Mouse (Mus musculus): ENCODE results near the gene 1700122O11Rik.
A peak's percentile ranks its signal among the peaks of the same experiment; 100 is the strongest.

1700122O11Rik gene

DNA sequence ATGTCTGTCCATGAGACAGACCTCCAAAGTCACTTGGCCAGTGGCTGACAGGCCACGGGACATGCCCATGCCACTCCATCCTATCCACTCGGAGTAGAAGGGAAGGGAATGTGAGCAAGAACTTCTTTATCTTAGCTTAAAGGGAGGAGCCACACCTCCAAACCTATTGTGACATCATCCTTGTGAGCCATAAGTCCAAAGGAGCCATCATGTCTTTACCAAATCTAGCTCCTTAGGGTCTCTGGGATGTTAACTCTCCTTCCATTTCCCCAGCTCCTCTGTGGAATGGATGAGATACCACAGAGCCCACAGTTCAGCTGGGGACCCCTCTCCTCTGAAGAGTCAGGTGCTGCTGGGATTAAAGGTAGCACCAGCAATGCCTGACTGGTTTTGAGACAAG lies at the start of gene 1700122O11Rik:
Gene 1700122O11Rik (minus strand): TSS at position 101 of the 400 bp plus-strand sequence.
- DNase-seq (ENCODE audit: extremely low spot score, low spot score), result no peak

DNA sequence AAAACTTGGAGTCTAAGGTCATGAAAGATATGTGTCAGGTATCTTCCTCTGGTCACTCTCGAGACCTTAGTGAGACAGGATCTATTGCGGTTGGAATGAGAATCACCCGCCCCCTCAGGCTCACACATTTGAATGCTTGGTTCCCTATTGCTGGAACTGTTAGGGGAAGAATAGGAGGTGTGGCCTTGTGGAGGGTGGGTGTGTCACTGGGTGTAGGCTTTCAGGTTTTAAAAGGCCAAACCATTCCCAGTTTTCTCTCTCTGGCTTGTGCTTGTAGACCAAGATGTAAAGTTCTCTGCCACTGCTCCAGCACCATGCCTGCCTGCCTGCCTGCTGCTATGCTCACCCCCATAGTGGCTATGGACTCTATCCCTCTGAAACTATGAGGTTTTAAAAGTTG lies 42.5 kb upstream of the 1700122O11Rik start:
- no peak for DNase-seq (ENCODE audit: extremely low spot score, low spot score)

DNA sequence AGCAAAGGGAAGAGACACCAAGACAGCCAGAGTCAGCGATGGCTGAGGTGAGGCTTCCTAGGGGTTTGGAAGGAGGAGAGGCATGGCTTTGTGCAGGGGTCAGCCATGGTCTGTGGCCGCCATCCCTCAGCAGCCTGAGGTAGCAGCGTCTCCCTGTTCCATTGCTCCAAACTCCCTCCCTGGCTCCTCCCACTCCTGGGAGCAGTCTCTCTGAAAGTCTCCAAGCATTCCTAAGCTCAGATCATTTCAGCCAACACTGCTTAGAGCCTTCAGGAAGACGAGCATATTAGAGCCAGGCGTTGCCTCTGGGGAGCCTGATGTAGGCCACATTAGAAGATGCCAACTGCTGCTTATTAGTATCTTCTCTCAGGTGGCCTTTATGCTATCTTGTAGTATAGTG lies 29.6 kb upstream of the 1700122O11Rik start:
- DNase-seq (ENCODE audit: extremely low spot score, low spot score), result no peak

DNA sequence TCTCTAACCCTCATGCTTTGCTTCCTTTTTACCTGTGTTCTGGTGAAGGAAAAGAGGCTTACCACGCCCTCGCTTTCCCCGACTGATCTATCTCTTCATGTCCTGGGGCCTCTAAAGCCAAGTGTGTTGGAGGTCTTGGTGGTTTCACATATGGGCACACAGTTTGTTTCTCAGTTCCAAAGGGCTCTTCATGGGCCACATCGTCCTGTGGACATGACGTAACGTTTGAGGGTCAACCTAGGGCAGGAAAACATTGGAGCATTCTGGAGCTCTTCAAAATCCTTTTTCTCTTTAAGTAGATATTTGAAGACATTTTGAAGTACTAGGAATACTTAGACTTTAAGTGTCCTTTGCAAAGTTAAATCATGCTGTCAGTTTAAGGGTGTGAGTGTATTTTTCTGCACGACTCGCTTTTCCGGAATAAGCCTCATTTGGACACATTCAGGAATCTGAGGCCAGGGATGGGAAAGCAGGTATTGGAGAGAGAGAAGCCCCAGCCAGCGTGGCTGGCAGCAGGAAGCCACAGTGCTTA lies 29.1 kb upstream of the 1700122O11Rik start:
- DNase-seq (ENCODE audit: extremely low spot score, low spot score), result no peak

DNA sequence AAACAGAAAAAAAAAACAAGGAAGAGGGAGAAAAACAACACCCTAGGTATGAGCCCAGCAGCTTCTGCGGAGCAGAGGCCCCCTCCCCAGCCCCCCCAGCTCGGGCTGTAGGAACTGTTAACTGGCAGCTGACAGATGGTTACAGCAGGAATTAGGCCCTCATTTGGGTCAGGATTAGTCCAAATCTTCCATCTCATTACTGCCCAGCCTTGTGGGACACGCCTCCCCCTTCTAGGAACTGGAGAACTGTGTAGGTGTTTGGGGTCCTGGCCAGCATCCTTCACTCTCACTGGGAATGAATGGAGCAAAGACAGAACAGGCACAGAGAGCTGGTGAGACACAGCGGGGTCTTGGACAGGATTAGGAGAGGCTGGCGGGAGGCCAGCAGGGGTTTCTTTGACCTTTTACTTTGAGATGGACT lies 27.0 kb upstream of the 1700122O11Rik start:
- no peak for DNase-seq (ENCODE audit: extremely low spot score, low spot score)

DNA sequence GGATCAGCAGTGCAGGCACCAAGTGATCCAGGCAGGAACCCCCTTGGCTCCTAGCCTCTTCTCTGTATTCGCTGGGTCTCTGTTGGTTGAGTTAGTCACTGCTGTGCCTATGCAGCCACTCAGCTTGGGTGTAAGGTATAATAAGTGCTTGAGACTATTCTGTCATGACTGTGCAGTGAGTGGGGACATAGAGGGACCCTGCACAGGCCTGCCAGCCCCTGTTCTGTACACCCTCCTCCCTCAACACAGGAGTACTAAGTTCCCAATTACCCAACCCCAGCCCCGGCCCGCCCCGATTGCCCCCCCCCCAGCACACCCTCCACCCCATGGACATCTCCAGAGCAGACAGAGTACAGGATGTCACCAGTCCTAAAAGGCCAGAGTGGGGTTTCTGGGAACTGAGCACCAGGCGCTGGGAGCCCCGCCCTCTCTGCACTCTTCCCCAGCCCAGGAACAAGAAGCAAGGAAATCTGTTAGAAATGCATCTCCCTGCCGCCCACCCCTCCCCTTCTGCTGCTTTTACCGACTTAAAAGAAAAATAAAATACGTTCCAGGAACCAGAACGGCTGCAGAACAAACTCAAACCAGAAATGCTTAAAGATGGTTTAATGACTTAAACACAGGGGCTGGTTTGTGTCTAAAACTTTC lies 26.2 kb upstream of the 1700122O11Rik start:
- DNase-seq (ENCODE audit: extremely low spot score, low spot score), result no peak

DNA sequence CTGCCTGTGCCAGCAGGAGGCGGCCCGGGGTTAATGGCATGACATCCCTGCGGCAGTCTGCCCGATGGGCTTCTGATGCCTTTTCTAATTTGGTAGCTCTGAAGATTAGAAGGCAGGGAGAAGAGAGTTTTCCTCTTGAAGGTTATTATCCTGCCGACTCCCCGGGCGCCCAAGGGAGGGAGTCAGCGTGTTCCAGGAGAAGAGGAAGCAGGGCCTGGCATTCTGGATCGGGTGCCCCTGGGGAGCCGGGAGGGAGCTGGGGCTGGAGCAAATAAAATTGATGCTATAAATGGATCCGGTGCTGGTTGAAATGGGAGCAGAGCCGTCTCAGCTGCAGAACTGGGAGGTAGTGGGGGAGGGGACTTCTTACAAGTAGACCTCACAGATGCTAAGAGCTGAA lies 19.3 kb upstream of the 1700122O11Rik start:
- DNase-seq (ENCODE audit: extremely low spot score, low spot score), result no peak

DNA sequence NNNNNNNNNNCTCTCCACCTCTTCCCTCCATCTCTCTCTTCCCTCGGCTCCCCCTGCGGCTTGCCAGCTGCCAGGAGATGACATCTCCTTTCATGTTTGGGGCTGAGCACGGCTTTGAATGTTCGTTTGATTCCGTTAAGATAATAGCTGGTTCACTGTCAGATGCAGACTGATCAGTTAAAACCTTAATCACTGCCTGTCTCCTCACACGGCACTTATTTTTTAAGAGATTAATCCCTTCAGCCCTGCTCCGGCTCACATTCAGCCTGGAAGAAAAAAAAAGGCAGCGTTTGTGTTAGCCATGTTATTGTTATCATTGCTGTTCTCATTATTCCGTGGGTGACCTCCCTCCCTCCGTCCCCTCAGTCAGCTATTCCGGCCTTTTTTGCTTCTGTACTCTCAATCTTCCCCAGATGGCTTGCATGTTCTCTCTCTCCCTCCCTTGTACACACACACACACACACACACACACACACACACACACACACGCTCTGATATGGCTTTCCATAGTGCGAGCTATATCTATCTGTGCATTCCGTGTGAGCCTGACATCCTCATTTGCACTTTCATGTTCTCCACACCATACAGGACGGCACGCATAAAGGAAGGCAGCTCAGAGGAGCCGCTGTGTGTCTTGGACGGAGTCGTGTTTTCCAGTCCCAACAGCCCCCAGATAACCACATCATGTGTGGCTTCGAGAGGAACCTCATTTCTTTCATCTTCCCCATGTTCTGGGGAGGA lies 17.2 kb upstream of the 1700122O11Rik start:
- DNase-seq (ENCODE audit: extremely low spot score, low spot score), result no peak

DNA sequence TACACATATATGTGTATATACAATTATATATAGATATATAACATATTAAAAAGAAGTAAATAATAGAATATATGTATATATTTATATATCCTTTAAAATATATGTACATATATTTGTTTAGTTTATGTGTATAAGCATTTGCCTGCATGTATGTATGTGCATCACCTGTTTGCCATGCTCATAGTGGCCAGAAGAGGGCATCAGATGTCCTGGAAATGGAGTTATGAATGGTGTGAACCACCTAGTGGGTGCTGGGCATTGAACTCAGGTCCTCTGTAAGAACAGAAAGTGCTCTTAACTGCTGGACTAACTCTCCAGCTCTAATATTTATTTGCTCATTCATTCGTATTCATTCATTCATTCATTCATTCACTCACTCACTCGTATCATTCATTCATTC lies 15.6 kb upstream of the 1700122O11Rik start:
- no peak for DNase-seq (ENCODE audit: extremely low spot score, low spot score)

DNA sequence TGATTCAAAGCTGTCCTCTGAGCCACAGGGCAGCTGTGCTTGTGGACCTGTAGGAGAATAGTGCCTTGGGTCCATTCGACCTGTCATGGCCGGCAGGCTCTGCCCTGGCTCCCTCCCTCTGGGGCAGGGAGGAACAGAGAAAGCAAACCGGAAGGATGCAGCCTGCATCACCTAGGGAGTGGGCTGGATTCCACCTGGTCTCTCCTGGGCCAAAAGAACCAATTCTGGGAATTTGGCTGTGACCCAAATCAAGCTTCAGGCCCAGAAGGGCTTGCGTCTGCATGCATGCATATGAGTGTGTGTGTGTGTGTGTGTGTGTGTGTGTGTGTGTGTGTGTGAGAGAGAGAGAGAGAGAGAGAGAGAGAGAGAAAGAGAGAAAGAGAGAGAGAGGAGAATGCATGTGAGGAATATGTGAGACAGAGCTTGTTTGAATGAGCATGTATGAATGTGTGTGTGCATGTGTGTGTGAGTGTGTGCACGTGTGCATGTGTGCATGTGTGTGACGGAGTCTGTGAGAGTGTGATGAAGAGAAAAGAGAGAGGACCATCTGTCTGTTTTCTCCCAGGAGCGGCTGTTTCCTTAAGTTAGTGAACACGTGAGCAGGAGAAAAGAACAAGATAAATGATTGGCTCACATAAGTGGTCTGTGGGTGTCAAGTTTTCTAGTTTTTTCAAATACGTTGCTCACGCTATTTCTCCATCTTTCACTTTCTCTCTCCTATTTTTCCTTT lies 14.4 kb upstream of the 1700122O11Rik start:
- DNase-seq (ENCODE audit: extremely low spot score, low spot score), result no peak

DNA sequence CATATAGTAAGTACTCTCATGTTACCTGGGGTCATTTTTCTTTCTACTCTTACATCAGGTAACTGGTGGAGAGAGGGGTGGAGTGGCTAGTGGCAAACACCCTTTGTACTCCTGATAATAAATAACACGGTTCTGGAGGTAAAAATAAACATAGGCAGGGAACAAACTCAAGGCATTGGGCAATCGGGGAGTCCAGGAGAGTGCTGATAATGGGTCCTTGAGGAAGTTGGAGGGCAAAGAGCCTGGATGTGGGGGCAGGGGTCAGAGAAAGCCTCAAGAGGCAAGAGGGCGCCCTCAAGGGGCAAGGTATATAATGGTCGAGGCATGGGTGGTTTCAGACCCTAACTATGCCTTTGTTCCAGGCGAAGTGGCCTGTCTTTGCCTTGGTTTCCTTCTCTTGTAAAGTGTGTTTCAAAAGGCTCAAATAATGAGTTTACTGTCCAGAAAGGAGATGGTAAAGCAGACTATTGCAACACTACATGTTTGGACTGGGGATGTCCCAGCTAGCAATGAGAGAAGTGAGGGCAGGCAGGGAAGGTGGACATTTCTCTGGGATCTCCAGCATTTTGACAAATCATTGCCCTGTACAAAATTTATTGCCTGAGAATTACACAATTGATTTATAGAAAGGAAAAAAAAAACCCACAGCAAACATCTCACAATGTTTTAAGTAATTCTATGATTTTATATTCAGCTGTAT lies 13.7 kb upstream of the 1700122O11Rik start:
- DNase-seq (ENCODE audit: extremely low spot score, low spot score), result no peak

DNA sequence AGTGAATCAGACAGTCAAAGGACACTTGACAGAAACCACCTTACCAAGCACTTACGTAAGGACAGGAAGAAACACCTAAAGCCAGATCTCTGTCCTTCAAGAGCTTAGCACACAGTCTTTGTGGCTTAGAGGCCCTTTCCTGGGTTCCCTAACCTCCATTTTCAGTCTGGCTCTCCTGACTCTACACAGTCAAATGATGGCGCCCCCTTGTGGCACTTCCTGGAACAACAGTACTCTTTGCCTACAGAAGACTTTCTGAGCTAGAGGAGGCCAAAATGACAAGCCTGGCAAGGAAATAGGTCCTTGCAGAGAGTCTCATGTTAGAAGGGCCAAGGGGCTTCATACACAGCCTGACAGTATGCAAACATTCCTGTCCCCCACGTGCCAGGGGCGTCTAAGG lies 7.5 kb upstream of the 1700122O11Rik start:
- DNase-seq (ENCODE audit: extremely low spot score, low spot score), result peak; percentile 87

DNA sequence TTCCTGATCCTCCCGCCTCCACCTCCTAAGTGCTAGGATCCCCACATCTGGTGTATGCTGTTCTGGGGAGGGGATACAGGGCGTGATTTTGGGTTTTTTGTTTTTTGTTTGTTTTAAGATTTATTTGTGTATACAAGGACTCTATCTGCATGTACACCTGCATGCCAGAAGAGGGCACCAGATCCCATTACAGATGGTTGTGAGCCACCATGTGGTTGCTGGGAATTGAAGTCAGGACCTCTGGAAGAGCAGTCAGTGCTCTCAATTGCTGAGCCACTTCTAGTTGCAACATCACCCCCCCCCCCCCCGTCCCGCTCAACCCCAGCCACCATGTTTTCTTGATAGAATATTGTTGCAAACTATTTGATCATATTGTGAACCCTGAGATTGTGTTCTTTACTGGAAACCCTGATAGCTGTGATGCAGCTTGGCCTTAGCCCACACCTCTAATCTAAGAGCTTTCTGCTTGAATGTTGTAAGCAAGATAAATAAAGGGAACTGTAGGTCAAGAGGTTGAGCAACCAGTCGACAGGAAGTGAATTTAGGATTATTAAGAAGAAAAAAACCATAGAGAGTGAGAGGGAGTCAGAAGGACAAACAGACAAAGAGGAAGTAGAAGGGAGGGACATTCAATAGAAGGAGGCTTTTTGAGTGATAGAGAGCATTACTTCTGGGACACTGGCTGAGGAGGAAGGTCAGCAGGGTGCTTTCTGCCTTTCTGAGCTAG lies 5.2 kb upstream of the 1700122O11Rik start:
- no peak for DNase-seq (ENCODE audit: extremely low spot score, low spot score)

DNA sequence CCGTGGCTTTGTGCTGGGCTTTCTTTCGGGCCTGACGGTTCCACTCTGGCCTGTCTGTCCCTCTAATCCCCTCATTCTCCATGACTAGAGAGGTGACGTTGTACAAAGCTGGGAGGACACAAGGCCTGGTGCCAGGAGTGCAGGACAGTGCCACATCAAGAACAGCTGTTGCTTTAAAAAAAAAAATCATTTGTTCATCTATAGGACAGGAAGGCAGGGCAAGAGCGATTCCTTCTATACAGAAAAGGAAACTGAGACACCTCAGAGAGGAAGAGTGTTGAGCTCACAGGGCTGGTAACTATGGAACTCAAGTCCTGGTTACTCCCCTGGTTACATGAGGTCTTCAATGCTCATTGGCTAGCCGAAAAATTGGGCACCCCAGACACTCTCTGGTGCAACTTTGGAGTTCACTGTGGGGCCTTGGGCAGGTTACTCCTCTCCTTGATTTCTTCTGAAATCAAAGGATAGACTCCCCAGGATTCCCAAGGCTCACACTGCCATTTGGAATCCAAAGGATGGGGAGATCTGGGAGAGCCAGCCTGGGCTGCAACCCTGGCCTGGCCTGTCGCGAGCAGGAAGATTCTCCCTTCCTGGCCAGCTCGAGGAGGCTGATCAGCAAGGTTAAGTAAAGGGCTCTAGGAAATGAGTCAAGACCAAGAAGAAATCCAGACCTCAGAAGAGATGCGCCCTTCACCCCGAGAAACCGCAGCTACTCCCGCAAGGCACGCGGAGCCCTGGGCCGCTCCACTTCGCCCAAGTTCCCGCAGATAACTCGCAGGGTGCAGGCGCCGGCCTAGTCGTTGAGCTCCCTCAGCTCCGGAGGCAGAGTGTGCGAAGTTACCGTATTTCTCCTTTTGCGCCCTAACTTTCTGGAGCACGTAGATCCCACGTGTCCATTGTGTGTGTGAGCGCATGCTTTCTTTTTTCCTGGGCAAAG lies 3.5 kb upstream of the 1700122O11Rik start:
- peak; percentile 76 for DNase-seq (ENCODE audit: extremely low spot score, low spot score)

DNA sequence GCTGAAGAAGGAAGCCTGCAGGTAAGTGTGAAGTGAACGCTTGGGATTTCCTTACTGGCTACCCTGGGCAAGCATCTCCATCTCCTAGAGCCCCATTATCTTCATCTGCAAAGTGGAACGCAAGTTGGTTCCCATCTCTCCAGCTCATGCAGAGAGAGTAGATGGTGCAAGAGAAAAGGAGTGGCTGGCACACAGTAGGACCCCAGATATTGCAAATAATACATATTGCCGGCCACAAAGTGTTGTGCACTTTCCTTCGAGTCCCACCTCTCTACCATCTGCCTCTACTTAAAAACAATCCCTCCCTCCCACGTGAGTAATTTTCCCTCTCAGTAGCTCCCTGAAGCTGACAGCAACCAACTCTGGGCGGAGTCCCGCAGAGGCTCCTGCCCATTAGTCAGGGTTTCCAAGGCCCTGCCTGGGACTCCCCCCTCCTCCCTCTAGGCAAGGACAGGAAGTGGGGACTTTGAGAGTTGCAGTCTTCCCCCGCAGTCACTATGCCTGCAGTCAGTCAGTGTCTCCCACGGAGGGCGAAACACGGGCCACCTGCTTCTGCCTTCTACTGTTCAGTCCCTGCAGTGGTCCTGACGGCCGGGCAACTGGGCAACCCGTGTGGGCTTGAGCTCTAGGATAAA lies 1.3 kb upstream of the 1700122O11Rik start:
- peak; percentile 73 for DNase-seq (ENCODE audit: extremely low spot score, low spot score)

DNA sequence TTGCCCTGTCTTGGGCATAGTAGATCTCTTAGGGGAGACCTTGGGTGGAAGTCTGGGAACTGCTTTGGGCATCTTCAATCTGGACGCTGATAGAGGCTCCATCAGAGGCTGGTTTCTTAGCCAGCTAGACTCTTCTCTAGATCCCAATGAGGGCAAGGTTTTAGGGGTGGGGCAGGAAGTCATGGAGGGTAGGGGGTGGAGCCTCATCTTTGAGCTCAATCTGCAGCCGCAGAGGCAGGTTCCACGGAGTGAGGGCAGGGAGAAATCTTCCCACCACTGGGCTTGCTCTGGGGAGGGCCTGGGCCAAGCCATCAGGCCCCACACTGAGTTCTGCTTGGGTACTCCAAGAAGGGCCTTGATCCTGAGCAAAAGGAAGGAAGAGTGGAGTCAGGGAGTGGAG lies 1.2 kb downstream of the 1700122O11Rik start:
- DNase-seq (ENCODE audit: extremely low spot score, low spot score), result no peak

DNA sequence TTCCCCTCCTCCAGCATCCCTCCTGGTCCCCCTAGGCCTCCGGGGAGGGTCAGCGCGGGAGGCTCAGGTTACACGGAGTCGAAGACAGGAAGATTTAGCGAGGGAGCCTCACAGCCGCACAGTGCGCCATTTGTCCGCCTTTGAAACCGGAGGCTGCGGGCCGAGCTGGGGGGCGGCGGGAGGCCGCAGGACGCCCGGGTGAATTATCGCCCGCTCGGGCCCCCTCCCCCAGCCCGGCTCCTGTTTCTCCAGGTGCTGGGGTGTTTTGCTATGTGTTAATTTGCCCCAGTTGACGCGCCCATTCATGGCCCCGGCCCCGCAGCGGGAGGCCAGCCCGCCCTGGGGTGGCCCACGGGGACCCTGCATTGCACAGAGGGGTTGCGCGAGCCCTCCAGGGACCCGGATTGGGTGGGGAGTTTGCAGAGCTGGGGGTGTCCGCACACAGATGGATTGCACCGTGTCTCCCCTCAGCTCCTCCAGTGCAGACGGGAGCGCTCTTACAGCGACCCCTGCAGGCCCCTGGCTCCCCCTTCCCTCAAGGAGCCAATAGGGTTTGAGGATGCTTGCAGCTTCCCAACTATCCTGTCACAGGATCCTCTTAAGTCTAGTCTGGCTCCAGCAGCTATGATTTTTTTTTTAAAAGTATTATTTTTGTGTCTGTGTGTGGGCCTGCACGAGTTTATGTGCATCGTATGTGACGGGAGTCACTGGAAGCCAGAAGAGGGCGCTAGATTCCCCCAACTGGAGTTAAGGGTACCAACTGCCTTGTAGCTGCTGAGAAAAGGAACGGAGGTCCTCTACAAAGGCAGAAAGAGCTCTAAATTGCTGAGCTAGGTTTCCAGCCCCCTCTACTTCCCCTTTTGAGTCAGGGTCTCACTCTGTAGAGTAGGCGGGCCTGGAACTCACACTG lies 6.3 kb downstream of the 1700122O11Rik start:
- DNase-seq (ENCODE audit: extremely low spot score, low spot score), result peak; percentile 90

DNA sequence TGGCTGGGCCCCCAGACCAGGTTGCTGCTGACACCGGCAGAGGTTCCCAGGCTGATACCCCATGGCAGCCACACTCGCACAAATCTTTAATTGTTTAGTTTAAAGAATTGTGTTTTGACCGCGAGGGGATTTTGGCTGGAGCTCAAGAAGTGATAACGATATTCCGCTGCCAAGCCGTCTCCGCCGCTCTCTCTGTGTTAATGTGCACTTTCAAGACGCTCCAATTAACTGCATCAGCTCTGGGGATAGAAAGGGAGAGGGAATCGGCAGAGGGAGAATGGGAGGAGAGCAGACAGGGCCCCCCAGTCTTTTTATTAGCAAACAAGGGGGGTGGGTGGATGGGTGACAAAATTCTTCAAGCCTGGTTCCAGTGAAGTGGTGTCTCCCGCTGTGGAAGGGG lies 8.9 kb downstream of the 1700122O11Rik start:
- no peak for DNase-seq (ENCODE audit: extremely low spot score, low spot score)
